Mouse (Mus musculus) intestine, embryonic 15.5 days (tissue): ENCODE results near the gene Pnp2. TPM values are rescaled to one million over a fixed set of nuclear protein-coding genes. Genes with fewer than 3 reads are reported as not detected.
"Not testable (repeated sequence)": the region's sequence is repeated elsewhere in the genome, so short reads cannot be mapped to it uniquely, and the experiment has no call there.

Experiments
- ATAC-seq: fragments of 200-750 bp; cut with Nextera tagmentation; 2 replicates; pipeline ENCODE4 v1.8.0; 2017; ENCODE audit warnings: moderate TSS enrichment, moderate library complexity
- H3K27ac ChIP-seq: fragments of 300-500 bp; sonication (generic); 2 replicates; pipeline ENCODE4 v1.5.1; 2015; ENCODE audit warnings: mild to moderate bottlenecking, inconsistent platforms
- H3K27me3 ChIP-seq: fragments of 300-500 bp; sonication (generic); replicated peaks from 2 replicates; pipeline ENCODE4 v1.6.1; 2015; ENCODE audit warnings: inconsistent platforms
- H3K36me3 ChIP-seq: fragments of 300-500 bp; sonication (generic); 2 replicates; pipeline ENCODE4 v1.6.1; 2015; ENCODE audit warnings: inconsistent platforms
- H3K4me1 ChIP-seq: fragments of 300-500 bp; sonication (generic); replicated peaks from 2 replicates; pipeline ENCODE4 v1.6.1; 2015; ENCODE audit warnings: inconsistent platforms
- H3K4me2 ChIP-seq: fragments of 300-500 bp; sonication (generic); replicated peaks from 2 replicates; pipeline ENCODE4 v1.6.1; 2015; ENCODE audit warnings: mild to moderate bottlenecking, inconsistent platforms
- H3K4me3 ChIP-seq: fragments of 300-500 bp; sonication (generic); replicated peaks from 2 replicates; pipeline ENCODE4 v1.5.1; 2015; ENCODE audit warnings: inconsistent platforms
- H3K9ac ChIP-seq: fragments of 300-500 bp; sonication (generic); 2 replicates; pipeline ENCODE4 v1.6.1; 2015; ENCODE audit warnings: inconsistent platforms
- H3K9me3 ChIP-seq: fragments of 300-500 bp; sonication (generic); 2 replicates; pipeline ENCODE4 v1.6.1; 2016; ENCODE audit warnings: inconsistent platforms
- WGBS: fragments of 180-500 bp; shearing (Covaris S2); methylation state at CpG from one replicate; pipeline ENCODE4 v1.1.7; 2015; 5-methylcytosine and 5-hydroxymethylcytosine counted together
- polyA plus RNA-seq: library from polyadenylated mRNA; unstranded; fragments of >200 nt; fragmentation: Nextera tagmentation; extraction: Ambion mirVana; gene quantifications from 2 replicates; pipeline ENCODE4 v1.2.1, GENCODE M21; 2015

Pnp2 gene
- polyA plus RNA-seq, 1 experiment from 2014 or later: 2.6 TPM

DNA sequence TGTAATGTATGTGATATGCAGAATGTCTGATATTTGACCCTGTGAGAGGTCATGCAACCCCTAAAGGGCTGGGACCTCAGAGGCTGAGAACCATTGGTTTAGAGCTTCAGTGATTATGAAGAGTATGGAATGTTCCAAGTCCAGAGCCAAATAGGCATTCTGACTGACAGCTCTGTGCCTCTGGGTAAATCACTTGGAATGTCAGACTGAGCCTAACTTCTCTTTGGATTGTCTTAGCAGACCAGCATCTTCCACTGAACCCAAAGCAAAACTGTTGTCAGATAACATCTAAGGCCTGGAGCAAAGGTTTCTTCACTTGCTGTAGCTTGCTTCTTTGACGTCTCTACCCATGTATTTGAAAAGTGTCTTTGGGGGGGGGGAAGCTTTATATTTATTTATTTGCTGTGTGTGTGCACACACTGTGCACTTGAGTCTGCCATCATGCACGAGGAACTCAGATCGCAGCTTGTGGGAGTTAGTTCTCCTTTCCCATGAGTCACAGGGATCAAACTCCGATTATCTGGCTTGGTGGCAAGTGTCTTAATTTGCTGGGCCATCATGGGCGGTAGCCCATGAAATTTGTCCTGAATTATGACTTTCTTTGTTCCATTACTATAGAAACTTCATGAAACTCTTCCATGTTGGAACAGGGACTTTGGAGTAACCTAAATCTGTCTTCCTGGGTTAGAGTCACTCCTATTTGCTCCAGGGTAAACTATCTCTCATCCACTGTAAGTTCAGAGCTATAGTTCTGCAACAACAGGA is 12.6 kb downstream of the Pnp2 start:
- no peak overlapping the region for H3K4me2 ChIP-seq
- no peak overlapping the region for H3K27ac ChIP-seq
- no peak overlapping the region for H3K4me3 ChIP-seq
- WGBS: 87% methylated on average over 5 of the region's 5 CpGs
- no peak for ATAC-seq
- H3K4me1 ChIP-seq: no peaks in the 10 kb centered on the region
- H3K9me3 ChIP-seq: no peaks in the 10 kb centered on the region
- H3K9ac ChIP-seq: no peak overlapping the region
- H3K27me3 ChIP-seq: no peaks in the 10 kb centered on the region
- H3K36me3 ChIP-seq: no peaks in the 10 kb centered on the region

DNA sequence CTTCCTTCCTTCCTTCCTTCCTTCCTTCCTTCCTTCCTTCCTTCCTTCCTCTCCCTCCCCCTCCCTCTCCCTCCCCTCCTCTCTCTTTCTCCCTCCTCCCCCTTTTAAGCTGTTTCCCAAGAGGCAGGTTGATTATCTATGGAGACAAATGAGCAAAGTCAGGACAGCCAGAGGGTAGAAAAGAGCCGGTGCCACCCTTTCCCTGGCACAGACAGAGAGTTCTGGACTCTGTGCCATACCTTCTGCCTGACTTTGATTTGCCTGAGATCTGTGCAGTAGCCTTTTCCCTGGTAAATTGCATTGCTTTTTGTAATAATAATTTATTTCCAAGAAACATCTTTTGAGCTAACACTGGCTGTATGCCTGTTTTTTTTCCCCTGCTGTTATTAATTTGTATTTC is 13.2 kb downstream of the Pnp2 start:
- H3K4me1 ChIP-seq: no peaks in the 10 kb centered on the region
- 16% methylated on average over 1 of the region's 1 CpGs for WGBS
- ATAC-seq: no peak
- no peaks in the 10 kb centered on the region for H3K36me3 ChIP-seq
- no peaks in the 10 kb centered on the region for H3K9me3 ChIP-seq
- H3K27ac ChIP-seq: no peak overlapping the region
- H3K9ac ChIP-seq: no peak overlapping the region
- no peaks in the 10 kb centered on the region for H3K27me3 ChIP-seq
- H3K4me2 ChIP-seq: no peak overlapping the region
- no peak overlapping the region for H3K4me3 ChIP-seq

DNA sequence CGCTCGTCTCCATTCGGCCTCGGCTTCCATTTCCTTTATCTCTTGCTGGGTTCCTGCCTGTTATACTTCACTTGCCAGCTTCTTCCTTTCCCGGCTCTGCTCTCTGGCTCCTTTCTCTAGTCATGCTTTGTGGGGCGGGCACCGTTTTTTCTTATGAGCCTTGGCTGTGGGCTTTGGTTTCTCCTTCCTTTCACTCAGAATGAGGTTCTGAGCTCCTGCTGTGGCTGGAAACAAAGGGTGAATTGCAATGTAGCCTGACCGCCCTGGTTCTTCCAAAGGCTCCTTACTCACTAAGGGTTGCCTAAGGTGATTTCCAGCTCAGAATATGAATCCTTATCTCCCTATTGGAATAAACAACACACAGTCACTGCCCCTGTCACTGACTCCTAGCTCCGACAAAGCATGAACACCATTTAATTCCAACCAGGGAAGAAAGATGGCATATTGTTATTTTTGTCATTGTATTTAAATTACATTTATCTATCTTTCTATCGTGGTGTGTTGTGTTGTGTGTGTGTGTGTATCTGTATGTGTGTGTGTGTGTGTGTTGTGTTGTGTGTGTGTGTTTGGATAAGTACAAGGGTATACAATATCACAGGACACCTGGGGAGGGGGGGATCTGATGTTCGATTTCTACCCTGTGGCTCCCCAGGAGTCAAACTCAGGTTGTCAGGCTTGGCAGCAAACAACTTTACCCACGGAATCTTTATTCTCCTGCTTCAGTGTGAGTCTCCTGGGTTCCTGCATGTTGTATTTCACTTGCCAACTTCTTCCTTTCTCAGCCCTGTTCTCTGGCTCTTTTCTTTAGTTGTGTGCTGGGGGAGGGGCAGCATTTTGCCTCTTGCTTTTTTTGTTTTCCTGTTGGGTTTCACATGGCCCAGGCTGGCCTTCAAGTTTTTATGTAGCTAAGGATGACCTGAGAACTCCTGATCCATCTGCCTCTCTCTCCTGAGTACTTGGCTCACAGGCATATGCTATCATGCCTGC is 14.1 kb downstream of the Pnp2 start:
- no peaks in the 10 kb centered on the region for H3K4me1 ChIP-seq
- no peaks in the 10 kb centered on the region for H3K9me3 ChIP-seq
- H3K4me3 ChIP-seq: no peak overlapping the region
- WGBS: 42% methylated on average over 12 of the region's 12 CpGs
- H3K9ac ChIP-seq: no peak overlapping the region
- no peaks in the 10 kb centered on the region for H3K27me3 ChIP-seq
- no peaks in the 10 kb centered on the region for H3K36me3 ChIP-seq
- H3K4me2 ChIP-seq: no peak overlapping the region
- ATAC-seq: no peak
- no peak overlapping the region for H3K27ac ChIP-seq

DNA sequence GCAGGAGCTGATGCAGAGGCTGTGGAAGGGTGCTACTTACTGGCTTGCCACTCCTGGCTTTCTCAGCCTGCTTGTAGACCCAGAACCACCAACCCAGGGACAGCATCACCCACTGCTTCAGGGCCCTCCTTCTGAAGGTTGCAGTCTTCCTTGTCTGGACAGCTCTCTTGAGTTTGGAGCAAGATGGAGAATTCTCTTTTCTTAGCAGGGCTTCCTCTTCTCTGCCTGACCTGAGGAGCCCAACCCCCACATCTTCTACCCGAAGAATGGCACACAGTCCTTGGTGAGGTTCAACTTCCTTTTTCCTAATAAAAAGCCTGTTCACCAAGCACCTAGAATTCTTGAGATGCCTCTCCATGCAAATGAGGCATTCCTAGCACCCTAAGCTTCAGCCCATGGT is 15.0 kb downstream of the Pnp2 start:
- Histone ChIP-seq H3K4me2 (no peak overlapping the region), H3K36me3 (no peaks in the 10 kb centered on the region), H3K9ac (no peak overlapping the region), H3K27me3 (no peaks in the 10 kb centered on the region), H3K9me3 (no peaks in the 10 kb centered on the region), H3K4me3 (no peak overlapping the region), H3K27ac (no peak overlapping the region), H3K4me1 (no peaks in the 10 kb centered on the region)
- 48% methylated on average over 1 of the region's 1 CpGs for WGBS
- no peak for ATAC-seq

DNA sequence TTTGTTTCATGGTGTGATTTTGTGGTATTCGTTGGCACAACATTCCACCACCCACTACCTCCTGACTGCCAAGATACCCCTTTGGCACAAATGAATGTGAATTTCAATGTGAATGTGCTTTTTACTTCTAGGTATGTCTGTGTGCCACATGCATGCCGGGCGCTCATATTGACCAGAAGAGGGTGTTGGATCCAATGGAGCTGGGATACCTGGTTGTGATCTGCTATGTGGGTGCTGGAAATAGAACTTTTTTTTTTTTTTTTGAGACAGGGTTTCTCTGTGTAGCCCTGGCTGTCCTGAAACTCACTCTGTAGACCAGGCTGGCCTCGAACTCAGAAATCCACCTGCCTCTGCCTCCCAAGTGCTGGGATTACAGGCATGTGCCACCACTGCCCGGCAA is 17.3 kb downstream of the Pnp2 start:
- not testable (repeated sequence) for H3K4me2 ChIP-seq, H3K4me3 ChIP-seq, H3K9me3 ChIP-seq, H3K36me3 ChIP-seq, H3K27me3 ChIP-seq, H3K27ac ChIP-seq, H3K9ac ChIP-seq, ATAC-seq, H3K4me1 ChIP-seq
- 87% methylated on average over 5 of the region's 5 CpGs for WGBS

DNA sequence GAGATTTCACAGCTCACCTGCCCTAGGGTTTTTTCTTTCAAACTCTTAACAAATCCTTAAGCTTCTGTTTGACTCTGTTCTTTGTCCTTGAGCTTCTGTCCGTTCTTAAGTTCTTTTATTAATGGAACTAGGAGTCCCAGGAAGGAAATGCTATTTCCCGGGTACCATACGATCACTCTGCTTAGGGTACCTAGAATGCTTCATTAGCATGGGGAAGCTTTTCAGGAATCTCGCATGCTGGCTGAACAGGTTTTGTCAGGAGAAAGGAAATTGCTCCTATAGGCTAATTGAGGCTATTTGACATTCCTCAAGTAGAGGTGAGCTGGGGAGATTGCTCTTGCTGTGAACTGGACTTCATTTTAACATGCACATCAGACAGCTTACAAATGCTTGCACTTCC is 17.9 kb downstream of the Pnp2 start:
- Histone ChIP-seq H3K9me3 (no peaks in the 10 kb centered on the region), H3K4me3 (no peak overlapping the region), H3K4me1 (no peaks in the 10 kb centered on the region), H3K36me3 (no peaks in the 10 kb centered on the region), H3K27ac (no peak overlapping the region), H3K27me3 (no peaks in the 10 kb centered on the region), H3K4me2 (no peak overlapping the region), H3K9ac (no peak overlapping the region)
- 27% methylated on average over 4 of the region's 4 CpGs for WGBS
- ATAC-seq: no peak

DNA sequence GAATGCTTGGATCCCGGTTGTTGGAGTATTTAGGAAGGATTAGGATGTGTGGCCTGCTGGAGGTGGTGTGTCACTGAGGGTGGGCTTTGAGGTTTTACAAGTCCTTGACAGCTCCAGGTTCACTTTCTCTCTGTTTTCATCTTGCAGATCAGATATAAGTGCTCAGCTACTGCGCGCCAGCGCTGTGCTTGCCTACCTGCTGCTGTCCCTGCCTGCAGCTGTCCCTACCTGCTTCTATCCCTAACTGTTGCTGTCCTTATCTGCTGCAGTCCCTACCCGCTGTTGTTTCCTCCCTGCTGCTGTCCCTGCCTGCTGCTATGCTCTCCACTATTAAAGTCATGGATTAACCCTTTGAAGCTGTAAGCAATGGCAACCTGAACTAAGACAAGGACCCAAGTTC is 19.2 kb downstream of the Pnp2 start:
- H3K27ac ChIP-seq: no peak overlapping the region
- 64% methylated on average over 5 of the region's 5 CpGs for WGBS

DNA sequence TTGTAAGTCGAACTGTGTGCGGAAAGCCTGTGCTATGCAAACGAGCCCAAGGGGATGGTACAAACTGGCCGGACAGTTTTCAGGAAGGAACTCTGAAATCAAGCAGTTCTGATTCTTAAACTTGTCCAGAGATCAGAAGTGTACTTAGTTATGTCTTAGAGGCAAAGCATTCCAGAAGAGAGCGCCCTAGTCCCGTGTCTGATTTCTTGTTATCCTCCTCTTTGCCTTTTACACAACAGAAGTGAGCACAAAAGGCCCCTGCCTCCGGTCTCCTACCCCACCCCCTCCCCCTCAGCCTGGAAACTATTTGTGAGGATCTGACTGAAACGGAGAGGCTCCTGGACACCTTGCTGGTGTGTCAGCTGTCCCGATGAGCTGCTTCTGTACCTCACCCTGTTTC is 20.9 kb downstream of the Pnp2 start:
- Histone ChIP-seq H3K4me3 (no peak overlapping the region), H3K27ac (no peak overlapping the region), H3K4me1 (no peaks in the 10 kb centered on the region), H3K27me3 (no peaks in the 10 kb centered on the region), H3K4me2 (no peak overlapping the region), H3K9ac (no peak overlapping the region), H3K36me3 (no peaks in the 10 kb centered on the region), H3K9me3 (no peaks in the 10 kb centered on the region)
- WGBS: 32% methylated on average over 9 of the region's 9 CpGs
- ATAC-seq: no peak

More for the DNA sequence above, 19.2 kb downstream of the Pnp2 start:
- Histone ChIP-seq H3K4me3 (no peak overlapping the region), H3K9me3 (no peaks in the 10 kb centered on the region), H3K36me3 (no peaks in the 10 kb centered on the region), H3K9ac (no peak overlapping the region), H3K27me3 (no peaks in the 10 kb centered on the region), H3K4me1 (no peaks in the 10 kb centered on the region), H3K4me2 (no peak overlapping the region)
- no peak for ATAC-seq

DNA sequence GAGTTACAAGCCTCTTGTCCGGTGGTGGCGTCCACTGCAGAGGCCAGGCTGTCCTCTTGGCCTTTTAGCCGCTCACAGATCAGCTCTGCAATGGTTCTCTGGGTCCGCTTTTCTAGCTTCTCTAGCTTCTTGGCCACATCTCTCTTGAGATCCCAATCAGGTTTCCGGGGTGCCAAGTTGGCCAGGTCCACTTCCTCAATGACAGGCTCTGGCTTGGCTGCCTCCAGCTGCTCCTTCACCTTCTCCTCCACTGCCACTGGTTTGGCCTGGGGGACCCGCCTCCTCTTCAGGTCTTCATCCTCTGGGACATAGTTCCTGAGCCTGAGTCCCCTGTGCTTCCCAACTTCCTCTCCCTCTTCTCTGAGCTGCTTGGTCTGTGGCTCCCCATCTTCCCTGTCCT is 22.7 kb downstream of the Pnp2 start:
- 94% methylated on average over 6 of the region's 6 CpGs for WGBS
- H3K4me1 ChIP-seq, H3K27me3 ChIP-seq, H3K4me3 ChIP-seq, H3K27ac ChIP-seq, H3K4me2 ChIP-seq, H3K36me3 ChIP-seq, H3K9me3 ChIP-seq, H3K9ac ChIP-seq, ATAC-seq: not testable (repeated sequence)

DNA sequence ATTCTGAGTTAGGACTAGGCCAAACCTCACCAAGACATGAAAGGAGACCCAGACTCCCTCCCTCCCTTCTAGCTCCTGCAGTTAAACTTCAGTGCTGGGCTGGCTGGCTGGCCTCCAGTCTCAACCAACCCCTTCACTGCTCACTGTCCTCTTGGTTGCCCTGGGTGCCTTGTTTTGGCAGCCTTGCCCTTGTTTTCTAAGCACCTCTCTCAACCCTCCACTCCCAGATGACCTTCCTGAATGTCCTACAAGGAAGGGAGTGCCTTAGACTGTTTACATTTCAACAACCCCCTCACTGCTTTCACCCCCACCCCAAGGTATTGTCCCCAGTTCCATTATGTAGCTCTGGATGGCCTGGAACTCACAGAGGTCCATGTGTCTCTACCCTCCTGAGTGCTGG is 23.8 kb downstream of the Pnp2 start:
- Histone ChIP-seq H3K4me3 (no peak overlapping the region), H3K9ac (no peak overlapping the region), H3K4me2 (no peak overlapping the region), H3K27me3 (no peaks in the 10 kb centered on the region), H3K4me1 (no peaks in the 10 kb centered on the region), H3K27ac (no peak overlapping the region), H3K36me3 (no peaks in the 10 kb centered on the region), H3K9me3 (no peaks in the 10 kb centered on the region)
- ATAC-seq: no peak

DNA sequence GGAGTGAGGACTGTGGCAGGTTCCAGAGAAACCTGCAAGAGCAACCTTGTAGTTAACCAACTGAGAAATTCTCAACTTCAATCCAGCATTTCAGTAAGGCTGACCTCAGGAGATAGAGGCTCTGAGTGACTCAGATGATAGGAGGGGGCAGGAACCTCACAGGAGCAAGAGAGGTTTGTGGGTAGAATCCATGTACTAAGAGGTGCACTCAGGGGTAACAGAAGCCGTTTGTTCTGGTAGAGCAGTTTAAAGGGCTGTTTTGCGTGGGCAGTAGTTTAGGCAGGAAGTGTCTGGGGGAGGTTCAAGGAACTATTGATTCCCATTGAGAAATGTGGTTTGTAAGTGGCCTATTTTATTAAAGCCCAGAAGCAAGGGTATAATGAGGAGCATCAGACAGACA is 25.4 kb downstream of the Pnp2 start:
- Histone ChIP-seq H3K9me3 (no peaks in the 10 kb centered on the region), H3K36me3 (no peaks in the 10 kb centered on the region), H3K4me3 (no peak overlapping the region), H3K27ac (no peak overlapping the region), H3K9ac (no peak overlapping the region), H3K4me1 (no peaks in the 10 kb centered on the region), H3K4me2 (no peak overlapping the region), H3K27me3 (no peaks in the 10 kb centered on the region)
- 39% methylated on average over 2 of the region's 2 CpGs for WGBS
- ATAC-seq: no peak

DNA sequence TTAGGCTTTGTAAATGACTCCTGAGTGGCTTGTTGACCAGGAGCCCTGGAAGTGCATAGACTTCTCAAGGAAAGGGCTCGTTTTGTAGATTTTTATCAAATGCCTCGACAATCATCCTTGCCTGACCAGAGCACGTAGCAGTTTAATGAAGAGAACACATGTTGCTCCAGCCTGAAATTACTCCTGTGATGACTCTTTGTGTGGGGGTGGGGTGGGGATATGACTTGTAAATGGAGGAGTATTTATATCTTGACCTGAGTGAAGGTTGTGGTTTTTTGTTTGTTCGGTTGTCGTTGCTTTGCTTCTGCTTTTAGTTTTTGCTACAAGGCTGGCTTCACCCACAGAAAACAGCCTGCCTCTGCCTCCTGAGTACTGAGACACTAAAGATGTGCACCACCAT is 26.0 kb downstream of the Pnp2 start:
- Histone ChIP-seq H3K4me3 (no peak overlapping the region), H3K27ac (no peak overlapping the region), H3K4me1 (no peaks in the 10 kb centered on the region), H3K36me3 (no peaks in the 10 kb centered on the region), H3K9ac (no peak overlapping the region), H3K4me2 (no peak overlapping the region), H3K9me3 (no peaks in the 10 kb centered on the region), H3K27me3 (no peaks in the 10 kb centered on the region)
- no peak for ATAC-seq
- WGBS: 67% methylated on average over 5 of the region's 5 CpGs

DNA sequence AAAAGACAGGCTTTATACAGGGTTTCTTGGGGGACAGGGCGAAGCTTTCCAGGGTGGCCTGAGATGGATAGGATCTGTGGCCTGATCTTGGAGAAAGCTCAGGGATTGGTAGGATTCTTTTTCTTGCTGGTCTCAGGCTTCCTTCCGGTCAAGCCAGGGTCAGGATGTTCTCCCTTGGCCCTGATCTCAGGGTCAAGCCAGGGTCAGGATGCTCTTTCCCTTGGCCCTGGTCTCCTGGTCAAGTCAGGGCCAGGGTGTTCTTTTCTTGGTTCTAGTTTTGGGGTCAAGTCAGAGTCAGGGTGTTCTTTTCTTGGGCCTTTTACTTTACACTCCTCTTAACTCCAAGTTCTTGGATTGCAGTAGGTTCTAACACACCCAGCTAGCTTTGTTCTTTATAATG is 31.9 kb downstream of the Pnp2 start:
- Histone ChIP-seq H3K27me3 (no peaks in the 10 kb centered on the region), H3K4me2 (no peak overlapping the region), H3K4me1 (no peaks in the 10 kb centered on the region), H3K9me3 (no peaks in the 10 kb centered on the region), H3K36me3 (no peaks in the 10 kb centered on the region), H3K9ac (no peak overlapping the region), H3K4me3 (no peak overlapping the region), H3K27ac (no peak overlapping the region)
- 87% methylated on average over 2 of the region's 2 CpGs for WGBS
- no peak for ATAC-seq
